Mouse (Mus musculus) monocyte, adult 5-6 weeks (primary cell): ENCODE measurements around the gene Prkag2. TPM values are rescaled to one million over a fixed set of nuclear protein-coding genes. Genes with fewer than 3 reads are reported as not detected.
"Not testable (repeated sequence)": the region's sequence is repeated elsewhere in the genome, so short reads cannot be mapped to it uniquely, and the experiment has no call there.

Experiments used
- ATAC-seq: fragments of 153-309, 156-312 bp; replicated peaks from 2 replicates; pipeline ENCODE4 v1.8.0; 2017; ENCODE audit warnings: mild to moderate bottlenecking; ENCODE audit not compliant: low TSS enrichment, insufficient number of reproducible peaks, severe bottlenecking, poor library complexity, low FRiP score
- total RNA-seq: library from RNA; stranded (forward); fragments of 200-1000, 200-491, 200-594 nt; gene quantifications from 3 replicates; pipeline ENCODE4 v1.2.3, GENCODE M21; 2017

Prkag2 gene
- total RNA-seq, 1 experiment from 2014 or later, result 61.0 TPM

- ATAC-seq, result no peak
Observed at GRCm38 (mm10) chr5:25089258-25089972, 11.0 kb downstream of the Prkag2 start.

- ATAC-seq, result no peak
Observed at GRCm38 (mm10) chr5:25088633-25089032, 11.8 kb downstream of the Prkag2 start.

- ATAC-seq, result no peak
Observed at GRCm38 (mm10) chr5:25088111-25088510, 12.3 kb downstream of the Prkag2 start.

DNA sequence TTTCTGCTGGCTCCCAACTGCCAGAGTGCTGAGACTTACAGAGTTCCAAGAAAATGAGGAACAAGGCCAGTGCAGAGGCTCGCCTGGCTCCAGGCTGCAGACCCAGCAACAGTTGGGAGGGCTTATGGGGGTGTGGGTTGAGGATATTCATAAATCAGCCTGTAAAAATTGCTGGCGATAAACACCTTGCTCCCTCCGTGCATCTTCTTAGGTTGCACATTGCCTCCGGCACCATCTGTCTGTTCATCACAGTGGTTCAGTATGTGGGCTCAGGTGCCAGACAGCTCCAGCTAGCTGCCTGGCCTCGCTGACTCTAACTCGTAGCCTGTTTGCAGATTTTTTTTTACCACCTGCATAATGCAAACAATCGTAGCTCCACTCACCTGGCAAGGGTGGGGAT lies 13.4 kb downstream of the Prkag2 start:
- ATAC-seq, result no peak

- no peak for ATAC-seq
Observed at GRCm38 (mm10) chr5:25086234-25086633, 14.2 kb downstream of the Prkag2 start.

DNA sequence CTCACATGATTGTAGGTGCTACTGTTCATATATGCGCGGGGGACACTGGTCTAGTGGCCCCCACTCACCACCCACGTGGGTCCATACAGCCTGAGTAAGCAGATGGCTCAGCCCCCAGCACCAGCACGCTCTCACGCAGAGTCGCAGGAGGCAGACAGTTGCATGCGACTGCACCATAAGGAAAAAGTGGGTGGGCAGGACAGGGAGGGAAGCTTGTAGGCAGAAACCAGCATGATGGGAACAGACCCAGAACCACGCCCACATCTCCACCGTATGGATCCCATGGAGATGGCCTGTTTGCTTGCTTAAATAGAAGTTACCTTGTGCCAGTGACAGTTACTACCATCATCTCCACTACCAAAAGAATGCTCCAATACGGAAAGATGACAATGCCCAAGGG lies 15.3 kb downstream of the Prkag2 start:
- ATAC-seq, result no peak

GRCm38 (mm10) chr5:25083816-25084215 lies 16.6 kb downstream of the Prkag2 start:
- ATAC-seq, result no peak

- ATAC-seq, result 0 out of 2 replicates have a peak, but pooled peaks have one; percentile 45
Observed at GRCm38 (mm10) chr5:25082542-25082941, 17.9 kb downstream of the Prkag2 start.

DNA sequence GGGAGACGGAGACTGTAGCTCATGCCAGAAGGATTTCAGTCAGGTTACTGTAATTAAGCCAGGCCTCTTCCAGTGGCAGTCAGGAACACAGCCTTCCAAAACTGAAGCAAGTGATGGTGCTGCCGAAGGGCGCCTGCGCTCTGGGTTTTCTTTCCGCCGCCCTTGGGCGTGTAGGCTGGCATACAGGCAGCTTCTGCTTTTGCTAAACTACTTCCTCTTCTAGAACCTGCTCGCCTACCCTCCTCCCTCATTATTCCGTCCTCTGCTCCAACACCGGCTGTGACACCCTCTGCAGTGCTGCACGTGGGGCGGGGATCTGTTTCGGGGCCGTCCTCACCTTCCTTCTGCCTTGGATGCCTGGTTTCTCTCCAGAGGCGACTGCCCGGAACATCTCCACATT lies 18.9 kb downstream of the Prkag2 start:
- ATAC-seq, result peak; percentile 92

DNA sequence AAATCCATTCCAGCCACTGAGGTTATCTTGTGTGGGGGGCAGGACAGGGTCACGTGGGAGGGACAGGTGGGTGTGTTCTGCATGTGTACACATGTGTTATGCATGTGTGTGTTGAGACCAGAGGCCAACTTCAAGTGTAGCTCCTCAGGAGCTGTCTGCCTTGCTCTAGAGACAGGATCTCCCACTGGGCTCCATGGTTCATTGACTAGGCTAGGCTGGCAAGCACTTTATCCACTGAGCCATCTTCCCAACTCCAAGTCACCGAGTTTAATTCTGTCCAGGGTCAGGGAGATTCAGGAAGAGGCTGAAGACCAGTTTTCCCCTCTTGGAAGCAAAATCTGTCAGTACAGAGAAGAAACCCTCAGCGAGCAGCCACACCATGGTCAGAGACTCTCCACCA lies 19.4 kb downstream of the Prkag2 start:
- ATAC-seq, result no peak

DNA sequence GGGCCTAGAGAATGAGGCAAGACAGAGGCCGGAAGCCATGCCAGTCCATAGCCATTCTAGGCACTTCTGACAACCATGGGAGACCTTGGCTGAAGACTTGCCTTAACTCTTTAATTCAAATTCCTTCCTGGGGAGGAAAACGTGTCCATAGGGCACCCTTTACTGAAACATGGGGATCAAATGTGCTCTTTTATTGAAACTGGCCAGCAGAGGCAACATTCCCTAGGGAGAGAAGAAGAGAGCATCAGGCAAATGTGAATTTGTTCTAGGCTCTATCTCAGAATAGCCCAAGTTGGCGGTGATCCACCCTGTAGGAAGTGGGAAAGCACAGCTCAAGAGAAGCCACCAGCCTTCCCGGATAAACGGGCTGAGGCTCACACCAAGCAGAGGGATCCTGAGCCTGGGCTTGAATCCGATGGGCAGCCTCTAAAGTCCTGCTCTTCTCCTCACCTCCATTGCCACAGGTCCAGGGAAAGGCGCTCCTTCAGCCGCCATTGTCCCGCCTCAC lies 19.9 kb downstream of the Prkag2 start:
- no peak for ATAC-seq

GRCm38 (mm10) chr5:25079766-25080265 lies 20.6 kb downstream of the Prkag2 start:
- no peak for ATAC-seq

DNA sequence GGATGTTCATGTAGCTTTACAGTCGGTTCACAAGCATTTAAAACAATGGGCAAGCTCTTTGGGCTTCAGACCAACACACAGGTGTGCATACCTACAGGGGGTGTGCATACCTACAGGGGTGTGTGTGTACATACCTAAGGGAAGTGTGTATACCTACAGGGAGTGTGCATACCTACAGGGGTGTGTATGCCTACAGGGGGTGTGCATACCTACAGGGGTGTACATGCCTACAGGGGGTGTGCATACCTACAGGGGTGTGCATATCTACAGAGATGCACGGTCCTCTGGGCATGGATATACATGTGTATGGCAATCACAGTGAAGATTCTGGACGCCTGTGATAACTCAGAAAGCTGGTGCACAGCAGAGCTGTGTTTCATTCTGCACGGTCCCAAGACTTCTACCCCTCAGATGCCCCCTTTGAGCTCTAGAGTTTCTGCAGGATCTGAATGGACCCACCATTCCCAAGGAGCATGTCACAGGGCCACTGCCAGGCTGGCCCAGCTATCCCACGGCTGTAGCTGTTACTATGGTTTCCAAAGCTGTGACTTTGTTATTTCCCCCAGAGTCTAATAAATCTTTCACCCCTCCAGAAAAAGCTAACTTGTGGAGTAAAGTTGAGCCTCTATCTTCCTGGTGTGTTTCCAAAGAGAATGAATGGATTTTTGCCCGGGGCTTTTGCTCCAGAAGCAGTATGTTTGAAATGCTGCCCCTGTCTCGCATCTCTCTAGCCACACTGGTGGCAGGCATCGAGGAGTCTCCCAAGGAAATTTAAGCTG lies 22.4 kb downstream of the Prkag2 start:
- no peak for ATAC-seq

- not testable (repeated sequence) for ATAC-seq
Observed at GRCm38 (mm10) chr5:25077258-25077657, 23.2 kb downstream of the Prkag2 start.

- no peak for ATAC-seq
Observed at GRCm38 (mm10) chr5:25075623-25076022, 24.8 kb downstream of the Prkag2 start.

DNA sequence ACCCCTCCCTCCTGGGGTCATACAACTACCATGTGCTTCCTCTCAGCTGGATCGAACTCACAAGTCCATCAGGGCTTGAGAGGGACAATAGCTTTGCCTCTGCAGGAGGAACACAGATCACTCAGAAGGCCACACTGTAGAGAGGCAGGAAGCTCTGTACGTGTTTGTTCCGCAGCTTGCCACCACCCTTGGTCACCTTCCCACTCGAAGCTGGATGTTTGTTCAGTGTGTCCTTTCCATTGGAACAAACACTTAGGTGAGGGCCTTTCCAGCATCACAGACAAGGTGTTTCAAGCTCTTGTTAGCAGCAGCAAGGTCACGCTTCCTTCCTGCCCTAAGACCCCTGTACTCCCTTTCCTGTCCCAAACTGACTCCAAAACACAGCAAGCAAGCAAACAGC lies 30.6 kb downstream of the Prkag2 start:
- ATAC-seq, result no peak

- no peak for ATAC-seq
Observed at GRCm38 (mm10) chr5:25067122-25067521, 33.3 kb downstream of the Prkag2 start.

DNA sequence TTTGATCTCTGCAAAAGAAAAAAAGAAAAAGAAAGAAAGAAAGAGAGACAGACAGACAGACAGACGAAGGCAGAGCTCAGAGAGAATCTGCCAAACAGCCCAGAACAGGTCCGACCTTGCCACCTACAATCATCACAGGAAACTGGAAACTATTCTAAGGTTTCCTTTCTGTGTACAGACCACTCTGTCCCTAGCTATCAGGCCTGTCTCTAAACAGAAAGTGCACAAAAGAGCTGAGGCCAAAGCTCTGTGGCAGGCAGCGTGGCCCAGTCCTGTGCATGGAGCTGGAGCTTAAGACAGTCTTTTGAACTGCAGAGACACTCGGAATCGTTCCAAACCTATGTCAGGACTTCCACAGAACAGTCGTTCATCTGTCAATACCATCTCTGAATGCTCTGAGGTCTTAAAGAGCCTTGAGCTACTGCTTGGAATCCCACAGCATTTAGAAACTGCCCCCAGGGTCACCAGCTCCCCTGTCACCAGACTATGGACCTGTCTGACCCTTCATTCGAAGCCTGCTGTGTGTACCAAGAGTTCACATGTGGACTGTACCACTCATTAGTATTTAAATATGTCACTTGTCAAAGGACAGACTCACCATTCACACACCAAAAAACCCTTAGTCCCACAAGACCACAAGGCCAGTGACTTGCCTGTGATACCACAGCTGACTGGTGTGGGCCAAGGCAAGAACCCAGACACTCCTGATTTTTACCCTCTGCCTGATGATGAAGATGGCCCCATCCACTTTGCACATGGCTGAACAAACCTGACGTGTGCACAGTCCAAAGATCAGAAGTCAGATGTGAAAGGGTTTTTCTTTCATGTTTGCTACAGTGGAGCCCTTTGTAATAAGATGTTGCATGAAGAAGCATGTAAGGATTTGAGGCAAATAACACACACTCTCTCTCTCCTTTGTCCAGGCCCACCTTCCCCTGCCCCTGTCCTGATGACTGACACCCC lies 35.9 kb downstream of the Prkag2 start:
- no peak for ATAC-seq
